Mouse (Mus musculus) cerebellum, adult 11 months (tissue): ENCODE measurements around the gene Fbf1.
A peak's percentile ranks its signal among the peaks of the same experiment; 100 is the strongest.

ENCODE experiments used
- DNase-seq: peaks from one replicate; pipeline ENCODE4 v3.0.0; 2022

Fbf1 gene

GRCm38 (mm10) chr11:116178411-116179121 is 10.6 kb upstream of the Fbf1 start:
- no peak for DNase-seq

GRCm38 (mm10) chr11:116176010-116176409 is 8.0 kb upstream of the Fbf1 start:
- DNase-seq = no peak

GRCm38 (mm10) chr11:116174775-116175448 is 6.9 kb upstream of the Fbf1 start:
- DNase-seq = no peak

GRCm38 (mm10) chr11:116171959-116172358 is 4.0 kb upstream of the Fbf1 start:
- no peak for DNase-seq

GRCm38 (mm10) chr11:116170003-116170800 is 2.2 kb upstream of the Fbf1 start:
- no peak for DNase-seq

GRCm38 (mm10) chr11:116169214-116169613 is 1.2 kb upstream of the Fbf1 start:
- no peak for DNase-seq

GRCm38 (mm10) chr11:116167232-116167631 is 734 bp downstream of the Fbf1 start:
- DNase-seq = no peak

GRCm38 (mm10) chr11:116163002-116163401 is 5.0 kb downstream of the Fbf1 start:
- no peak for DNase-seq

- no peak for DNase-seq
These were observed 5.8 kb downstream of the Fbf1 start for GRCm38 (mm10) chr11:116162146-116162545.

- DNase-seq = no peak
These were observed 6.7 kb downstream of the Fbf1 start for GRCm38 (mm10) chr11:116161312-116161711.

- DNase-seq = no peak
These were observed 17.0 kb downstream of the Fbf1 start for GRCm38 (mm10) chr11:116150960-116151359.

GRCm38 (mm10) chr11:116149341-116149740 is 18.6 kb downstream of the Fbf1 start:
- DNase-seq = peak; percentile 54

- DNase-seq = peak; percentile 72
These were observed 19.2 kb downstream of the Fbf1 start for GRCm38 (mm10) chr11:116148761-116149221.

- DNase-seq = peak; percentile 64
These were observed 21.5 kb downstream of the Fbf1 start for GRCm38 (mm10) chr11:116146294-116146985.

- DNase-seq = peak; percentile 61
These were observed 22.3 kb downstream of the Fbf1 start for GRCm38 (mm10) chr11:116145481-116146293.

GRCm38 (mm10) chr11:116143468-116143867 is 24.5 kb downstream of the Fbf1 start:
- DNase-seq = no peak

GRCm38 (mm10) chr11:116142211-116142991 is 25.6 kb downstream of the Fbf1 start:
- DNase-seq = no peak

GRCm38 (mm10) chr11:116138468-116139138 is 29.4 kb downstream of the Fbf1 start, which contains the start of gene Mrpl38:
Gene Mrpl38 (minus strand): TSS chr11:116138868.
- DNase-seq = peak; percentile 83

- no peak for DNase-seq
These were observed 29.9 kb downstream of the Fbf1 start for GRCm38 (mm10) chr11:116138096-116138467.

- no peak for DNase-seq
These were observed 33.8 kb downstream of the Fbf1 start for GRCm38 (mm10) chr11:116134171-116134570.
